Mouse (Mus musculus) C2C12 (cell line): ENCODE results near the gene Hcn3.

Experiments
- CTCF ChIP-seq: IDR thresholded peaks from one replicate; pipeline ENCODE4 v1.5.1; 2011; ENCODE audit not compliant: control insufficient read depth, insufficient read depth, insufficient read length
- MAX ChIP-seq: IDR thresholded peaks from one replicate; pipeline ENCODE4 v1.6.1; 2011; ENCODE audit warnings: mild to moderate bottlenecking, control low read depth
- MYOD1 ChIP-seq: IDR thresholded peaks from one replicate; pipeline ENCODE4 v1.6.1; 2011; ENCODE audit warnings: low read depth; ENCODE audit not compliant: control insufficient read depth, insufficient read length
- MYOG ChIP-seq: IDR thresholded peaks from one replicate; pipeline ENCODE4 v1.6.1; 2011; ENCODE audit not compliant: control insufficient read depth, insufficient read length; ENCODE audit errors: extremely low read depth

GRCm38 (mm10) chr3:89102495-89103290, 57.3 kb downstream of the Hcn3 start:
- TF ChIP-seq CTCF (no peak), MAX (no peak), MYOG (no peak), MYOD1 (no peak)
